Mouse (Mus musculus): ENCODE measurements around the gene Rpl13.

Rpl13 gene

GRCm38 (mm10) chr8:123126193-123126816, 24.2 kb downstream of the Rpl13 start:
- CTCF ChIA-PET, result interaction anchor here in 2 of 4 experiments (0.6 to 3.6 kb wide), 6 partner anchors 15 to 1272 kb away, joined by 3 to 16 read pairs (median 4); partner anchors contain the start of genes Chmp1a (in 1 of the 2), Mc1r (in 1 of the 2) and Spata33 (in 1 of the 2)
- POLR2A ChIA-PET, result interaction anchor here (0.6 to 2.1 kb wide), 14 partner anchors 9 to 629 kb away, joined by 3 to 20 read pairs (median 3); partner anchors contain the start of genes Chmp1a (in 1 of the 4), Fanca (in 1 of the 4), Spata2l (in 1 of the 4) and Spata33 (in 1 of the 4)

GRCm38 (mm10) chr8:123131041-123131440, 28.9 kb downstream of the Rpl13 start:
- CTCF ChIA-PET, result interaction anchor here in 2 of 4 experiments (0.5 to 1.0 kb wide), 3 partner anchors 51 to 276 kb away, joined by 3 read pairs; partner anchors contain the start of gene Mc1r (in 1 of the 2)
- POLR2A ChIA-PET, result interaction anchor here in 1 of 4 experiments (1.0 kb wide), 1 partner anchor 82 kb away, joined by 3 read pairs; the partner anchor contains the start of genes Chmp1a and Spata33

GRCm38 (mm10) chr8:123132953-123133352, 30.8 kb downstream of the Rpl13 start:
- ChIA-PET CTCF (interaction anchor here (0.6 to 1.4 kb wide), 12 partner anchors 13 to 157 kb away, joined by 3 to 8 read pairs (median 3); no protein-coding TSS in a partner anchor), POLR2A (interaction anchor here in 1 of 4 experiments (0.8 to 2.6 kb wide), 5 partner anchors 8 to 80 kb away, joined by 3 to 11 read pairs (median 4); partner anchors contain the start of genes Chmp1a and Spata33)

GRCm38 (mm10) chr8:123134149-123134713, 32.1 kb downstream of the Rpl13 start:
- CTCF ChIA-PET, result interaction anchor here in 3 of 4 experiments (0.6 to 1.7 kb wide), 6 partner anchors 10 to 805 kb away, joined by 3 to 11 read pairs (median 5); no protein-coding TSS in a partner anchor

GRCm38 (mm10) chr8:123135406-123135805, 33.3 kb downstream of the Rpl13 start:
- ChIA-PET POLR2A (interaction anchor here in 2 of 4 experiments (0.6 to 3.0 kb wide), 7 partner anchors 10 to 459 kb away, joined by 3 to 11 read pairs (median 5); partner anchors contain the start of genes Chmp1a (in 1 of the 2) and Spata33 (in 1 of the 2)), CTCF (interaction anchor here in 1 of 4 experiments (0.6 to 0.8 kb wide), 2 partner anchors 48 to 271 kb away, joined by 3 read pairs; no protein-coding TSS in a partner anchor)

More at GRCm38 (mm10) chr8:123134149-123134713, 32.1 kb downstream of the Rpl13 start:
- POLR2A ChIA-PET, result interaction anchor here in 1 of 4 experiments (1.3 to 2.6 kb wide), 4 partner anchors 9 to 98 kb away, joined by 3 to 11 read pairs (median 4); partner anchors contain the start of genes Chmp1a and Spata33

- POLR2A ChIA-PET, result interaction anchor here in 1 of 4 experiments (1.2 to 3.0 kb wide), 6 partner anchors 10 to 98 kb away, joined by 3 to 11 read pairs (median 5); partner anchors contain the start of genes Chmp1a and Spata33
- CTCF ChIA-PET, result interaction anchor here in 2 of 4 experiments (0.6 kb wide), 2 partner anchors 270 to 644 kb away, joined by 3 to 6 read pairs; no protein-coding TSS in a partner anchor
Observed at GRCm38 (mm10) chr8:123135806-123136205, 33.7 kb downstream of the Rpl13 start.

- CTCF ChIA-PET, result interaction anchor here in 2 of 4 experiments (0.6 kb wide), 2 partner anchors 270 to 645 kb away, joined by 3 to 6 read pairs; no protein-coding TSS in a partner anchor
- POLR2A ChIA-PET, result interaction anchor here in 2 of 4 experiments (0.7 to 3.0 kb wide), 5 partner anchors 9 to 97 kb away, joined by 3 to 11 read pairs (median 5); no protein-coding TSS in a partner anchor
Observed at GRCm38 (mm10) chr8:123136287-123136686, 34.1 kb downstream of the Rpl13 start.

- POLR2A ChIA-PET, result interaction anchor here in 3 of 4 experiments (0.5 to 3.0 kb wide), 15 partner anchors 8 to 315 kb away, joined by 3 to 11 read pairs (median 4); partner anchors contain the start of genes Chmp1a (in 2 of the 3) and Spata33 (in 2 of the 3)
- CTCF ChIA-PET, result interaction anchor here in 3 of 4 experiments (0.5 to 1.7 kb wide), 5 partner anchors 9 to 75 kb away, joined by 3 to 4 read pairs (median 4); partner anchors contain the start of genes Chmp1a (in 1 of the 3) and Spata33 (in 1 of the 3)
Observed at GRCm38 (mm10) chr8:123137645-123138077, 35.5 kb downstream of the Rpl13 start.

- CTCF ChIA-PET, result interaction anchor here in 2 of 4 experiments (1.6 to 1.7 kb wide), 2 partner anchors 10 to 51 kb away, joined by 4 read pairs; no protein-coding TSS in a partner anchor
- POLR2A ChIA-PET, result interaction anchor here in 1 of 4 experiments (1.9 to 2.0 kb wide), 2 partner anchors 10 to 31 kb away, joined by 4 to 6 read pairs; no protein-coding TSS in a partner anchor
Observed at GRCm38 (mm10) chr8:123138741-123139140, 36.6 kb downstream of the Rpl13 start.

GRCm38 (mm10) chr8:123141741-123142462, 39.8 kb downstream of the Rpl13 start:
- POLR2A ChIA-PET, result interaction anchor here in 3 of 4 experiments (0.6 to 1.9 kb wide), 10 partner anchors 15 to 267 kb away, joined by 3 to 6 read pairs (median 3); partner anchors contain the start of genes Chmp1a (in 1 of the 3) and Spata33 (in 1 of the 3)
- CTCF ChIA-PET, result interaction anchor here in 3 of 4 experiments (0.6 to 1.2 kb wide), 4 partner anchors 37 to 216 kb away, joined by 3 to 16 read pairs (median 3); partner anchors contain the start of genes Chmp1a (in 1 of the 3) and Spata33 (in 1 of the 3)

GRCm38 (mm10) chr8:123145279-123145678, 43.1 kb downstream of the Rpl13 start:
- CTCF ChIA-PET, result interaction anchor here (0.6 to 1.5 kb wide), 10 partner anchors 10 to 91 kb away, joined by 3 to 5 read pairs (median 3); partner anchors contain the start of gene Spata2l (in 1 of the 4)

GRCm38 (mm10) chr8:123146390-123146789, 44.2 kb downstream of the Rpl13 start:
- ChIA-PET CTCF (interaction anchor here (0.6 to 3.0 kb wide), 12 partner anchors 9 to 829 kb away, joined by 3 to 15 read pairs (median 4); no protein-coding TSS in a partner anchor), POLR2A (interaction anchor here in 3 of 4 experiments (0.6 to 3.3 kb wide), 10 partner anchors 10 to 729 kb away, joined by 3 to 15 read pairs (median 4); partner anchors contain the start of gene Sult5a1 (in 1 of the 3))

More at GRCm38 (mm10) chr8:123145279-123145678, 43.1 kb downstream of the Rpl13 start:
- POLR2A ChIA-PET, result interaction anchor here in 1 of 4 experiments (0.8 to 3.3 kb wide), 9 partner anchors 9 to 89 kb away, joined by 3 to 15 read pairs (median 4); partner anchors contain the start of gene Sult5a1

GRCm38 (mm10) chr8:123150737-123151171, 48.6 kb downstream of the Rpl13 start:
- ChIA-PET POLR2A (interaction anchor here in 1 of 4 experiments (0.6 to 1.5 kb wide), 6 partner anchors 11 to 314 kb away, joined by 3 to 4 read pairs (median 3); partner anchors contain the start of genes Chmp1a and Spata33), CTCF (interaction anchor here in 1 of 4 experiments (0.9 to 1.0 kb wide), 2 partner anchors 11 to 43 kb away, joined by 4 read pairs; no protein-coding TSS in a partner anchor)

Data from embryonic stem cell, embryonic (primary cell).